Mouse (Mus musculus) embryonic fibroblast, embryonic 13.5 days (primary cell): Measurements from ENCODE around the gene Ctnna3. TPM values are rescaled to one million over a fixed set of nuclear protein-coding genes. Genes with fewer than 3 reads are reported as not detected.

Experiments
- H3K27ac ChIP-seq: 2 replicates; pipeline ENCODE4 v1.5.1; 2012; ENCODE audit warnings: low read length, control low read depth, inconsistent platforms; ENCODE audit not compliant: insufficient read depth
- H3K4me1 ChIP-seq: 2 replicates; pipeline ENCODE4 v1.6.1; 2011; ENCODE audit warnings: low read length; ENCODE audit not compliant: control insufficient read depth, insufficient read depth
- H3K4me3 ChIP-seq: 2 replicates; pipeline ENCODE4 v1.5.1; 2011; ENCODE audit warnings: mild to moderate bottlenecking, control low read depth, low read length; ENCODE audit not compliant: insufficient read depth
- CTCF ChIP-seq: IDR thresholded peaks from 2 replicates; pipeline ENCODE4 v1.5.1; 2011; ENCODE audit warnings: mild to moderate bottlenecking, control low read depth, low read length, moderate library complexity, borderline replicate concordance; ENCODE audit not compliant: insufficient read depth
- POLR2A ChIP-seq: IDR thresholded peaks from 2 replicates; pipeline ENCODE4 v1.6.1; 2011; ENCODE audit warnings: low read depth, mild to moderate bottlenecking, control low read depth, low read length, moderate library complexity
- polyA plus RNA-seq: library from polyadenylated mRNA; stranded (reverse); fragments of >200 nt; gene quantifications from 2 replicates; pipeline ENCODE4 v1.2.4, GENCODE M21; 2011; ENCODE audit warnings: low read depth; ENCODE audit not compliant: missing spikeins, insufficient read length

Ctnna3 gene
- polyA plus RNA-seq, 1 experiment, result 0.14 TPM

DNA sequence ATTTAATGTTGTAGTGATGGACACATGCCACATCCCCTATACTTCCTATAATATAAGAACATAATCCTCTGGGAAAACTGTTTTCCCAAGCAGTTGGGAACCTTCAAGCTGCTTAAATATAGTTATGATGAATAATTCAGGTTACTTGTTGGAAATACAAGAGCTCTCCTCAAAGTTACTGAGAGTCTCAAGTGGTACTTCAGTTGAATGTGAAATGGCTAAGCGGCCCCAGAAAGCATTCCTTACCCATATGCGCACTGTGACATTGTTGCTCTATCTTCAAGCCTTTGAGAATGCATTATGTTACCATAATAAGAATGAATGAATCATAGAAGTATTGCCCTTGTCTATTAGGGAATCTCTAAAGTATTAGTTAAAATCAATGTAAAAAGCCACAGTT lies 542.4 kb downstream of the Ctnna3 start:
- TF ChIP-seq POLR2A (no peak), CTCF (no peak)
- H3K4me1 ChIP-seq, result no peaks in the 10 kb centered on the region
- no peak overlapping the region for H3K27ac ChIP-seq
- H3K4me3 ChIP-seq, result no peak overlapping the region

DNA sequence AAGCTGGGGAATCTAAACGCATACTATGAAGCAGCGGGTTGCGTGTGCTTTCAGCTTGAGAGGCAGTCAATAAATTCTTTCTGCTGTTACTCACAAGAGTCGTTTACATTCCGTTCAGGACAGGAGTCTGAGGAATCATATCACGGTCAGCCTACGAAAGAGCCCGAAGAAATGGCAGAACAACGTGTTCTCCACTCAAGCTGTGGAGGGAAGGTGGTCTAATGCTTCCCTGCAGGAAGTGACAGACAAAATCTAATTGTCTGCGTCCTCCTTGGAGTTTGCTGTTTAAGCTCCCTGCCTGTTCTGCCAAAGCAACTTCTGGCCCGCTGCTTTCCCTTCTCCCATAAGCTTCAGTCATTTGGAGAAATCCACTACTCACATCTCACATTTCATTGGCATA lies 548.2 kb downstream of the Ctnna3 start:
- Histone ChIP-seq H3K4me3 (no peak overlapping the region), H3K4me1 (peaks cover 2% of the 10 kb centered on the region; the same call in 1 of the 2 replicates), H3K27ac (no peak overlapping the region)
- no peak for TF ChIP-seq CTCF
- TF ChIP-seq POLR2A, result no peak

DNA sequence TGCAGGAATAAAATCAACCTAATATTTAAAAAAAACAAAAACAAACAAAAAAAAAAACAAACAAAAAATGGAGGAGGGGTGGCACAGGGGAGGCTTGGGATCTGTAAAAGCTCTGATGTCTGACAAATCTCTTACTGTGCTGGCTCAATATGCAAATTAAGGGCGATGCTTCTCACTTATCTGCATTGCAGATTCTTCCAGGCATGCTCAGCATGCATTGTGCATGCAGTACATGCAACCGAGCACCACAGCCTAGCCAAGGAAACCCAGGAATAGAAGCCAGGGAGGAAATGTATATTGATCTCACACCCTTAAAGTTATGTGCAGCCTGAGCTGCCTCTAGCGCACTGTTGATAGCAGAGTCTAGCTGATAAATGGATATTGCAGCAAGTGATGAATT lies 548.6 kb downstream of the Ctnna3 start:
- H3K4me3 ChIP-seq, result no peak overlapping the region
- no peak for TF ChIP-seq CTCF
- TF ChIP-seq POLR2A, result no peak
- no peak overlapping the region for H3K27ac ChIP-seq
- H3K4me1 ChIP-seq, result peaks cover 2% of the 10 kb centered on the region; the same call in 1 of the 2 replicates

DNA sequence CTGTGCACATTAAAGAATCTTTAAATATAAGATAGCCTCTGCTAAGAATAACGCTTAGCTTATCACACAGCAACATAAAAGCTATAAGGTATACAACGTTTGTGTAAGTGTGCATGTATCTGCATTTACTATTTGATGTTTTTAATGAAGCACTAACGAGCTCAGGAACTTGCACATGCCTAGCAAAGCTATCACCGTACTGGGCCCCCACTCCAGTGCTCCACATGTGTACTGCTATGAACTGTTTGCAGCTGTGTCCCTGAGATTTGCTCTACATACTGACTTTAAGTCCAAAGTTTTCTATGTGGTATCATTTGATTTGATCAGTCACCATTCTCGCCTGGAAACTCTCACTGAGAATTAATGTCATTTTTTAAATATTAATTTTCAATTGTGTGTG lies 549.1 kb downstream of the Ctnna3 start:
- no peak overlapping the region for H3K4me3 ChIP-seq
- H3K4me1 ChIP-seq, result peaks cover 2% of the 10 kb centered on the region; the same call in 1 of the 2 replicates
- TF ChIP-seq CTCF (no peak), POLR2A (no peak)
- H3K27ac ChIP-seq, result no peak overlapping the region

DNA sequence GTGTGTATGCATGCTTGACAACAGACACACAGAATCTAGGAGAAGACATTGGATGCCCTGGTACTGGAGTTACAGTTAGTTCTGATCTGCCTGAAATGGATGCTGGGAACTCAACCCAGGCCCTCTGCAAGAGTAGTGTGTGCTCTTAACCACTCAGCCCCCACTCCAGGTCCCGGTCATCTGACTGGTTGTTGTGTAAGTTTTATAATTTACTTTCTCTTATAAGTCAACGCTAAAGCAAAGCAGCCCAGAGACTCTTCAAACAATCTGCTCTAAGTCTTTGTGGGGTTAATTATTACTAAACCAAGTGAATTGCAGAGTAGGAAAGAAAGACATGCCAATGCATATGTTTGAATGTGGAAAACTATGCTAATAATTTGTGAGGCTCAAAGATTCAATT lies 549.5 kb downstream of the Ctnna3 start:
- TF ChIP-seq POLR2A (no peak), CTCF (no peak)
- Histone ChIP-seq H3K4me3 (no peak overlapping the region), H3K27ac (no peak overlapping the region), H3K4me1 (peaks cover 2% of the 10 kb centered on the region; the same call in 1 of the 2 replicates)

DNA sequence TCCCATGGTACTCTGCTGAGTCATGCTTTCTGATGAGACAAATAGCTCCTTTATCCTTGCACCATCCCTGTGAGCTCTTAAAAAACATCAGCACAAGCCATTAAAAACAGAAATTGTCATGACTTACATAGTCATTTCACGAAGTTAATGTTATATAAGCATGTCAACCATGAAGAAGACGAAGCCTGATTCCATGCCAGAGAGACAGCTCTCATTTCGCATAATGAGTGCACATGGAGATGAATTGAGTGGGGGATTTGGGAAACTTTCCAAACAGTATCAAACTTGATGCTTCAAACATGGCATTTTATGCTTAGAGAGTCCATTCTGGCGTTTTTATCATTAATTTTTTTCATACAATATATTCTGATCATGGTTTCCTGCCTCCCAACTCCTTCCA lies 555.7 kb downstream of the Ctnna3 start:
- H3K27ac ChIP-seq, result no peak overlapping the region
- TF ChIP-seq CTCF (no peak), POLR2A (no peak)
- no peaks in the 10 kb centered on the region for H3K4me1 ChIP-seq
- no peak overlapping the region for H3K4me3 ChIP-seq

DNA sequence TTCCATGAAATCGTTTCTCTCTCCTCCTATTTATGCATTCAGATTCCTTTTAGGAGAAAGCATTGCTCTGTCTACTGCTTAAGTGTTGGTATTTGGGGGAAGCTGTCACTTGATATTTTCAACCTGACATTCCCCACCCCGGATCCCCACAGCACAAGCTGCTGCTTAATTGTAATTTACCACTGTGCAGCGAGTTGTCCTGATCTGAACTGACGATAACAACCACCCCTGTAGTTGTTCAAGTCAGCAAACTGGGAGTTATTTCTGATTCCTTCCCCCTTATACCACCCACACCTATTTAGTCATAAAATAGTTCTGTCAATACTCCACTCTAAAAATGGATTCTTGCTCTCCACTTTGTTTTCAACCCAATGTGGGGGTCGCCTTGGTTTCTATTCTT lies 564.4 kb downstream of the Ctnna3 start:
- Histone ChIP-seq H3K4me3 (no peak overlapping the region), H3K4me1 (no peaks in the 10 kb centered on the region), H3K27ac (no peak overlapping the region)
- TF ChIP-seq CTCF (no peak), POLR2A (no peak)

DNA sequence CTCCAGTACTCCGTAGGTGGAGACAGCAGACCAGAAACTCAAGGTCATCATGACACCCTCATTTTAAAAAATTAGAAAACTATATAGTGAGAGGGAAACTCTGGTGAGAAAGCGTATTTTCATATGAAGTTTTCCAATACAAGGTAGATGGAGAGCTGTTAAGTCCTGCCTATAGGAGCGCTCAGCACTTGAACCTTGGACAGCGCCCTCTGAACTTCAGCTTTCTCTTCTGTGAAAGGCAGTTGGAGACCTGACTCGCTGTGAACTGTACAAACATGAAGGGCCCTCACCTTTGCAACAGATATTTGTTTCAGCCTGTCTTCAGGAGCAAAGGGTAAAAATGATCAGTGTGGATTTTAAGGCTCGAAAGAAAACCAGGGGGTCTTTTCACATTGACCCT lies 571.6 kb downstream of the Ctnna3 start:
- Histone ChIP-seq H3K4me3 (no peak overlapping the region), H3K4me1 (no peaks in the 10 kb centered on the region)
- no peak for TF ChIP-seq POLR2A
- TF ChIP-seq CTCF, result no peak

DNA sequence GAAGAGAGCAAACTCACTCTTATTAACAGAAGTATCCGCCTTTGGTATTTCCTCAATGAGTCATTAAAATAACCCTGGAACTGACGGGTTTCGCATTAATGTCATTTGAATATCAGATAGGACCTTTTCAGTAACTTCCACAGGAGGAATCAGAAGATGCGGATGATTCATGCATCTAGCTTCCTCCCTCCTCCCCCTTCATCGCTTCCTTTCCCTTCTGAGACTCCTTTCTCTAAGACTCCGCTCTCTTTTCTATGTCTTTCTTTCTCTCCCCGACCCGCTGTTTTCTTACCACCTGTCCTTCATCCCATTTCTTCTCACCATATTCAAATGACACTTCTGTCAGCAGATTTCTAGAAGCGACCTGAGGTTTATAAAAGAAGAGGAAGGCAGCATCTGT lies 572.1 kb downstream of the Ctnna3 start:
- TF ChIP-seq CTCF (no peak), POLR2A (no peak)
- no peaks in the 10 kb centered on the region for H3K4me1 ChIP-seq
- no peak overlapping the region for H3K27ac ChIP-seq
- H3K4me3 ChIP-seq, result no peak overlapping the region

More for the DNA sequence above, 571.6 kb downstream of the Ctnna3 start:
- no peak overlapping the region for H3K27ac ChIP-seq

DNA sequence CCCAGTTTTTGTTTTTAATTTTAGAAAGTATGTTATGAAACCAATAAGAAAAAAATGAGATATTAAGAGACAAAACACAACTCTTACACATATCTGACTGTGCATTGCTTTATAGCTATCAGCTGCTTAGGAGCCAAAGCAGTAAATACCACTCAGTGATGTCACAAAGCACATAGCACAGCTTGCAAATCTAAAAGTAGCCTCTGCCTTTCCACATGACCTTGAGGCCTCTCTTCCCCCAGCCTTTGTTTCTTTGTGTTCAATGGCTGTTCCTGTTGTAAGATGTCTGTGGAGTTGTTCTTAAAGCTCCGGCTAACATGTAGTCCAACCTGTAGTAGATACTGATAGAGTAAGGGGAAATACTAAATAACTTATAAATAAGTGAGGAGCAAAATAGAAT lies 590.4 kb downstream of the Ctnna3 start:
- no peak for TF ChIP-seq POLR2A
- no peak for TF ChIP-seq CTCF
- Histone ChIP-seq H3K4me1 (peaks cover 8% of the 10 kb centered on the region), H3K4me3 (no peak overlapping the region), H3K27ac (no peak overlapping the region)

DNA sequence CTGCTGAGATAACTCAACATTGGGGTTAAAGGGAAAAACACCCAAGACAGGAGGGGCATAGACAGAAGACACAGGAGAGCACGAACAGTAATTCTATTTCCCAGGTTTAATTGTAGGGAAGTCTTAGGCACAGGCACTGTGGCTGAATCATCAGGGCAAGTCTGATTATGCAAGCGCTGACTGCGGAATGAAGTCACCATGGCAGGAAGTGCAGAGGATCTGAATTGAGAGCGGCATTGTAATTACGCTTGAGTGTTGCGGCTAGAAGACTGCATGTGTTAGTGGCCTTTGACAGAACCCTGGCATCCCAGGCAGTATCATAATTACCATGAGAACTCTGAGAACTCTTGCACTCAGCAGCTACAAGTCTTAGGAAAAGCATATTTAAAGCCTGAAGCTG lies 593.4 kb downstream of the Ctnna3 start:
- no peak overlapping the region for H3K4me3 ChIP-seq
- no peak overlapping the region for H3K27ac ChIP-seq
- TF ChIP-seq POLR2A (no peak), CTCF (no peak)
- peaks cover 8% of the 10 kb centered on the region for H3K4me1 ChIP-seq
